8 mouse cellular contexts compared by ENCODE assay signal in genomic region chr9:22054411-22055076, GRCm38 (mm10). TPM values are rescaled to one million over a fixed set of nuclear protein-coding genes. Genes with fewer than 3 reads are reported as not detected.
A peak's percentile ranks its signal among the peaks of the same experiment; 100 is the strongest.
DNase-seq lines count a peak whose midpoint lies in the region; ATAC-seq and TF ChIP-seq lines count a peak whose summit lies in the region.

No protein-coding gene starts in this region.

- H3K4me1 ChIP-seq in embryonic facial prominence, embryonic 11.5 days (ENCODE audit: control insufficient read depth, insufficient read depth, low read length) = peaks cover 3% of the 10 kb centered on the region
- H3K4me1 ChIP-seq in heart, embryonic 13.5 days = peaks cover 32% of the 10 kb centered on the region
- peaks cover 19% of the 10 kb centered on the region for H3K4me1 ChIP-seq in liver, embryonic 11.5 days (replicated peaks; ENCODE audit: control insufficient read depth, insufficient read depth, low read length)
- peaks cover 18% of the 10 kb centered on the region for H3K4me1 ChIP-seq in stomach, embryonic 16.5 days (ENCODE audit: control insufficient read depth, insufficient read depth, low read length)

- ATAC-seq in embryonic facial prominence, embryonic 11.5 days (replicated peaks; ENCODE audit: insufficient number of reproducible peaks, low FRiP score, low TSS enrichment, low read depth) = peak; percentile 8; the same call in 1 of the 2 replicates
- ATAC-seq in heart, embryonic 13.5 days (ENCODE audit: extremely low read depth, insufficient number of reproducible peaks, low FRiP score, low TSS enrichment) = no peak
- peak; percentile 60 for ATAC-seq in liver, embryonic 11.5 days (replicated peaks; ENCODE audit: low FRiP score)
- peak; percentile 30; the same call in 1 of the 2 replicates for ATAC-seq in stomach, embryonic 16.5 days (ENCODE audit: insufficient read depth, low FRiP score)

- H3K9me3 ChIP-seq in embryonic facial prominence, embryonic 11.5 days (replicated peaks; ENCODE audit: control insufficient read depth, low read length) = no peaks in the 10 kb centered on the region
- H3K9me3 ChIP-seq in heart, embryonic 13.5 days = no peaks in the 10 kb centered on the region
- no peaks in the 10 kb centered on the region for H3K9me3 ChIP-seq in liver, embryonic 11.5 days (ENCODE audit: control insufficient read depth, low read length)
- H3K9me3 ChIP-seq in stomach, embryonic 16.5 days (replicated peaks; ENCODE audit: control insufficient read depth, low read length) = no peaks in the 10 kb centered on the region

- H3K4me3 ChIP-seq in C2C12 (ENCODE audit: insufficient read depth, poor library complexity, severe bottlenecking) = no peak overlapping the region
- H3K4me3 ChIP-seq in embryonic facial prominence, embryonic 11.5 days (ENCODE audit: low read depth, low read length) = no peak overlapping the region
- peak overlapping the region; percentile 17 for H3K4me3 ChIP-seq in heart, embryonic 13.5 days
- H3K4me3 ChIP-seq in liver, embryonic 11.5 days (ENCODE audit: low read depth, low read length) = 0 out of 2 replicates have a peak overlapping the region, but pooled peaks have one; percentile 3
- no peak overlapping the region for H3K4me3 ChIP-seq in stomach, embryonic 16.5 days (replicated peaks; ENCODE audit: low read length)

- H3K4me2 ChIP-seq in embryonic facial prominence, embryonic 11.5 days (ENCODE audit: low read depth, low read length) = peak overlapping the region; percentile 23
- peak overlapping the region; percentile 45 for H3K4me2 ChIP-seq in heart, embryonic 13.5 days
- peak overlapping the region; percentile 51 for H3K4me2 ChIP-seq in liver, embryonic 11.5 days
- H3K4me2 ChIP-seq in stomach, embryonic 16.5 days (ENCODE audit: low read depth, low read length) = peak overlapping the region; percentile 29; the same call in 1 of the 2 replicates

- no peaks in the 10 kb centered on the region for H3K79me3 ChIP-seq in C2C12 (ENCODE audit: low read depth)

- H3ac ChIP-seq in C2C12 (ENCODE audit: control insufficient read depth, insufficient read length, low read depth) = no peak overlapping the region

- H3K36me3 ChIP-seq in C2C12 (ENCODE audit: control insufficient read depth, insufficient read depth) = peaks cover 7% of the 10 kb centered on the region
- H3K36me3 ChIP-seq in embryonic facial prominence, embryonic 11.5 days (replicated peaks; ENCODE audit: control insufficient read depth, insufficient read depth, low read depth, low read length) = peaks cover 5% of the 10 kb centered on the region
- H3K36me3 ChIP-seq in heart, embryonic 13.5 days = peaks cover 30% of the 10 kb centered on the region
- peaks cover 10% of the 10 kb centered on the region for H3K36me3 ChIP-seq in liver, embryonic 11.5 days (ENCODE audit: control insufficient read depth, insufficient read depth, low read length)
- peaks cover 7% of the 10 kb centered on the region for H3K36me3 ChIP-seq in stomach, embryonic 16.5 days (ENCODE audit: control insufficient read depth, insufficient read depth, low read length)

- WGBS in embryonic facial prominence, embryonic 11.5 days = 1% methylated on average over 32 of the region's 32 CpGs
- WGBS in heart, embryonic 13.5 days = 3% methylated on average over 32 of the region's 32 CpGs
- 2% methylated on average over 32 of the region's 32 CpGs for WGBS in liver, embryonic 11.5 days
- WGBS in stomach, embryonic 16.5 days = 3% methylated on average over 32 of the region's 32 CpGs

- H3K9ac ChIP-seq in embryonic facial prominence, embryonic 11.5 days (replicated peaks; ENCODE audit: low read length) = no peak overlapping the region
- H3K9ac ChIP-seq in heart, embryonic 13.5 days = no peak overlapping the region
- no peak overlapping the region for H3K9ac ChIP-seq in liver, embryonic 11.5 days (ENCODE audit: low read depth, low read length)
- H3K9ac ChIP-seq in stomach, embryonic 16.5 days (ENCODE audit: low read length) = no peak overlapping the region

- TF ChIP-seq CTCF in C2C12 (IDR thresholded peaks at IDR 0.05; ENCODE audit: control insufficient read depth, insufficient read depth, insufficient read length) = no peak

- peaks cover 28% of the 10 kb centered on the region for H3K27me3 ChIP-seq in C2C12 (ENCODE audit: control insufficient read depth, insufficient read depth, insufficient read length)
- peaks cover 40% of the 10 kb centered on the region for H3K27me3 ChIP-seq in embryonic facial prominence, embryonic 11.5 days (ENCODE audit: control insufficient read depth, insufficient read depth, low read length)
- H3K27me3 ChIP-seq in heart, embryonic 13.5 days (replicated peaks) = peaks cover 72% of the 10 kb centered on the region
- peaks cover 52% of the 10 kb centered on the region for H3K27me3 ChIP-seq in liver, embryonic 11.5 days (replicated peaks; ENCODE audit: control insufficient read depth, insufficient read depth, low read length)
- peaks cover 51% of the 10 kb centered on the region for H3K27me3 ChIP-seq in stomach, embryonic 16.5 days (ENCODE audit: control insufficient read depth, insufficient read depth, low read length)

- DNase-seq in adrenal gland, postnatal 25 days = peak; percentile 78
- peak; percentile 83 for DNase-seq in embryonic facial prominence, embryonic 11.5 days (ENCODE audit: low spot score)
- peak; percentile 83 for DNase-seq in kidney, postnatal 10 days
- peak; percentile 78 for DNase-seq in liver, embryonic 11.5 days (ENCODE audit: low spot score)
- DNase-seq in naive thymus-derived CD4-positive, alpha-beta T cell, adult 2 months (ENCODE audit: low read depth) = peak; percentile 85

- H3K27ac ChIP-seq in embryonic facial prominence, embryonic 11.5 days (replicated peaks; ENCODE audit: low read depth, low read length) = no peak overlapping the region
- no peak overlapping the region for H3K27ac ChIP-seq in heart, embryonic 13.5 days (replicated peaks)
- H3K27ac ChIP-seq in liver, embryonic 11.5 days (ENCODE audit: low read depth, low read length) = no peak overlapping the region
- H3K27ac ChIP-seq in stomach, embryonic 16.5 days (ENCODE audit: low read length) = no peak overlapping the region

- H3K79me2 ChIP-seq in C2C12 (ENCODE audit: control insufficient read depth, insufficient read depth) = no peaks in the 10 kb centered on the region

TF ChIP-seq in C2C12, 6 proteins besides CTCF, POLR2A, EP300 and RAD21:
- no peak for TF ChIP-seq CEBPB (IDR thresholded peaks at IDR 0.05; ENCODE audit: low read depth)
- peak; percentile 66 for TF ChIP-seq USF1 (IDR thresholded peaks at IDR 0.05; ENCODE audit: low read depth)
TF ChIP-seq in C2C12: peak in this region for 1.

RNA-seq across cellular contexts. Expression of gene Elavl3, which starts 2.7 kb away (rescaled TPM):
- polyA plus RNA-seq in C2C12 (2012; fragmentation: generic; extraction: Trizol) = 0.02 TPM
- total RNA-seq in adrenal gland, postnatal 25 days (2021) = 0.90 and 2.9 TPM in 2 replicates
- 11.2 and 13.7 TPM in 2 replicates for polyA plus RNA-seq in embryonic facial prominence, embryonic 11.5 days (2014; fragmentation: Nextera tagmentation; extraction: Ambion mirVana)
- 0.28 and 0.41 TPM in 2 replicates for polyA plus RNA-seq in heart, embryonic 13.5 days (2015; fragmentation: Nextera tagmentation; extraction: Ambion mirVana)
- polyA plus RNA-seq in liver, embryonic 11.5 days (2014; fragmentation: Nextera tagmentation; extraction: Ambion mirVana) = 0.19 and 0.25 TPM in 2 replicates
- polyA plus RNA-seq in stomach, embryonic 16.5 days (2015; fragmentation: Nextera tagmentation; extraction: Ambion mirVana) = 1.9 and 2.1 TPM in 2 replicates

RNA-seq across cellular contexts. Expression of gene Gm49318, which starts 16.5 kb away (rescaled TPM):
- not detected for polyA plus RNA-seq in C2C12 (2012; fragmentation: generic; extraction: Trizol)
- total RNA-seq in adrenal gland, postnatal 25 days (2021) = not detected in 2 replicates
- not detected in 2 replicates for polyA plus RNA-seq in embryonic facial prominence, embryonic 11.5 days (2014; fragmentation: Nextera tagmentation; extraction: Ambion mirVana)
- polyA plus RNA-seq in heart, embryonic 13.5 days (2015; fragmentation: Nextera tagmentation; extraction: Ambion mirVana) = not detected in 2 replicates
- polyA plus RNA-seq in liver, embryonic 11.5 days (2014; fragmentation: Nextera tagmentation; extraction: Ambion mirVana) = not detected in 2 replicates
- not detected in 2 replicates for polyA plus RNA-seq in stomach, embryonic 16.5 days (2015; fragmentation: Nextera tagmentation; extraction: Ambion mirVana)

RNA-seq across cellular contexts. Expression of gene Zfp653, which starts 16.6 kb away (rescaled TPM):
- polyA plus RNA-seq in C2C12 (2012; fragmentation: generic; extraction: Trizol) = 8.0 TPM
- total RNA-seq in adrenal gland, postnatal 25 days (2021) = 9.4 and 12.4 TPM in 2 replicates
- 5.5 and 7.1 TPM in 2 replicates for polyA plus RNA-seq in embryonic facial prominence, embryonic 11.5 days (2014; fragmentation: Nextera tagmentation; extraction: Ambion mirVana)
- polyA plus RNA-seq in heart, embryonic 13.5 days (2015; fragmentation: Nextera tagmentation; extraction: Ambion mirVana) = 9.5 TPM in 2 replicates
- polyA plus RNA-seq in liver, embryonic 11.5 days (2014; fragmentation: Nextera tagmentation; extraction: Ambion mirVana) = 5.5 and 7.5 TPM in 2 replicates
- polyA plus RNA-seq in stomach, embryonic 16.5 days (2015; fragmentation: Nextera tagmentation; extraction: Ambion mirVana) = 11.2 and 11.7 TPM in 2 replicates

RNA-seq across cellular contexts. Expression of gene Ecsit, which starts 30.7 kb away (rescaled TPM):
- 32.6 TPM for polyA plus RNA-seq in C2C12 (2012; fragmentation: generic; extraction: Trizol)
- total RNA-seq in adrenal gland, postnatal 25 days (2021) = 45.7 and 60.4 TPM in 2 replicates
- polyA plus RNA-seq in embryonic facial prominence, embryonic 11.5 days (2014; fragmentation: Nextera tagmentation; extraction: Ambion mirVana) = 25.2 and 26.6 TPM in 2 replicates
- polyA plus RNA-seq in heart, embryonic 13.5 days (2015; fragmentation: Nextera tagmentation; extraction: Ambion mirVana) = 49.5 and 53.7 TPM in 2 replicates
- 55.1 and 59.2 TPM in 2 replicates for polyA plus RNA-seq in liver, embryonic 11.5 days (2014; fragmentation: Nextera tagmentation; extraction: Ambion mirVana)
- polyA plus RNA-seq in stomach, embryonic 16.5 days (2015; fragmentation: Nextera tagmentation; extraction: Ambion mirVana) = 43.5 and 43.9 TPM in 2 replicates

RNA-seq across cellular contexts. Expression of gene Cnn1, which starts 44.5 kb away (rescaled TPM):
- polyA plus RNA-seq in C2C12 (2012; fragmentation: generic; extraction: Trizol) = 52.4 TPM
- 0.46 and 0.76 TPM in 2 replicates for total RNA-seq in adrenal gland, postnatal 25 days (2021)
- polyA plus RNA-seq in embryonic facial prominence, embryonic 11.5 days (2014; fragmentation: Nextera tagmentation; extraction: Ambion mirVana) = 1.4 and 4.0 TPM in 2 replicates
- 250 and 292 TPM in 2 replicates for polyA plus RNA-seq in heart, embryonic 13.5 days (2015; fragmentation: Nextera tagmentation; extraction: Ambion mirVana)
- polyA plus RNA-seq in liver, embryonic 11.5 days (2014; fragmentation: Nextera tagmentation; extraction: Ambion mirVana) = 3.6 and 6.2 TPM in 2 replicates
- 505 and 582 TPM in 2 replicates for polyA plus RNA-seq in stomach, embryonic 16.5 days (2015; fragmentation: Nextera tagmentation; extraction: Ambion mirVana)

Comparison
In these comparisons a context has a peak if more than half of its experiments do, and no peak if none do; other contexts are left out.
1. H3K4me3 ChIP-seq: peak in heart, embryonic 13.5 days (single experiment) and liver, embryonic 11.5 days (single experiment); none in C2C12 (single experiment), embryonic facial prominence, embryonic 11.5 days (single experiment) and stomach, embryonic 16.5 days (single experiment).
2. Peak in every context shown above with its lines, with median percentiles within 50 percentile points of each other: DNase-seq and H3K4me2 ChIP-seq.